ENCODE assay signal across 22 mouse cellular contexts in the genomic region with DNA sequence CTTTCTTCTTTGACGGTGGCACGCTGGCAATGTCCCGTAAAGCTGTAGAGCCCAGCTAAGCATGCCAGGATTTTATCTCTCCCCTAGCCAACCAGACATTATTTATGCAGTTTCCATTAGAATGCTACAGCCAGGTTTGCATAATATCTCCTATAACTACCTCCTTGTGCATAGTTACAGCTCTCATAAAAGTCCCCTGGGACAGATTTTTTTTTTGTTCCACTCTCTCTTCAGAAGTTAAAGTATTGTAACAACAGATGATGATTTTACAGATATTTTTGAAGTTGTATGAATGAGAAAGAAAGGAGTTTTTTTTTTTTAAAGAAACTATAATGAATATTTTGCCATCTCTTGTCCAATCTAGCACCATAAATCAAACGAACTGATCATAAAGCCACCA.
A peak's percentile ranks its signal among the peaks of the same experiment; 100 is the strongest.
DNase-seq lines count a peak whose midpoint lies in the region; ATAC-seq and TF ChIP-seq lines count a peak whose summit lies in the region.
"Had no signal": no experiment of that assay in that cellular context is flagged by ENCODE, and none has a peak within 500 bp of the region (broad histone marks: within the 10 kb centered on the region; RNA-seq: fewer than 3 reads in every experiment).

No protein-coding gene starts in this region.

- dilution Hi-C loops in CH12.LX (cut with MboI; ENCODE audit: extremely low pct_ligation_motif_present, extremely low pct_unique_long_range_greater_than_20kb, low sequenced_read_pairs), result no loop called here

- in situ Hi-C loops in CH12.LX (cut with MboI; ENCODE audit: low pct_ligation_motif_present, low pct_unique_long_range_greater_than_20kb, low sequenced_read_pairs), result no loop called here

- no peak for TF ChIP-seq POLR2A in kidney, adult 2 months (IDR thresholded peaks at IDR 0.05; ENCODE audit: low read depth, low read length)
- no peak for TF ChIP-seq POLR2A in CH12.LX (IDR thresholded peaks at IDR 0.05; ENCODE audit: low read depth, low read length)

- TF ChIP-seq CTCF in kidney, postnatal 0 days (IDR thresholded peaks at IDR 0.05; ENCODE audit: low read depth), result no peak
- TF ChIP-seq CTCF in kidney, adult 2 months (conservative IDR thresholded peaks at IDR 0.05; ENCODE audit: insufficient read depth, insufficient read length, low read depth, low read length), result no peak
- no peak for TF ChIP-seq CTCF in CH12.LX (conservative IDR thresholded peaks at IDR 0.05 in 1 of 2, IDR thresholded peaks at IDR 0.05 in 1 of 2; ENCODE audit: low read depth in 2 of 2, low read length in 2 of 2)
- no peak for TF ChIP-seq CTCF in liver, postnatal 0 days (IDR thresholded peaks at IDR 0.05; ENCODE audit: low read depth)

- no peaks in the 10 kb centered on the region for H3K79me2 ChIP-seq in CH12.LX (replicated peaks; ENCODE audit: control insufficient read depth, extremely low read depth, insufficient read depth, poor library complexity, severe bottlenecking)

- WGBS in hindbrain, embryonic 13.5 days, result 57% methylated on average over 4 of the region's 4 CpGs
- 84% methylated on average over 4 of the region's 4 CpGs for WGBS in hindbrain, embryonic 11.5 days
- WGBS in kidney, postnatal 0 days, result 36% methylated on average over 4 of the region's 4 CpGs
- 48% methylated on average over 4 of the region's 4 CpGs for WGBS in kidney, adult 2 months
- WGBS in liver, postnatal 0 days (ENCODE audit: insufficient replicate concordance), result 74% methylated on average over 4 of the region's 4 CpGs

- H3K27me3 ChIP-seq in hindbrain, embryonic 13.5 days, result no peaks in the 10 kb centered on the region
- H3K27me3 ChIP-seq in hindbrain, embryonic 11.5 days (ENCODE audit: control insufficient read depth, insufficient read depth, low read length), result no peaks in the 10 kb centered on the region
- H3K27me3 ChIP-seq in kidney, postnatal 0 days (ENCODE audit: insufficient read depth, low read length), result no peaks in the 10 kb centered on the region
- H3K27me3 ChIP-seq in kidney, adult 2 months (replicated peaks; ENCODE audit: control insufficient read depth, insufficient read depth, low read length), result no peaks in the 10 kb centered on the region
- no peaks in the 10 kb centered on the region for H3K27me3 ChIP-seq in CH12.LX (replicated peaks)
- H3K27me3 ChIP-seq in splenic B cell, adult 2 months (ENCODE audit: control insufficient read depth, insufficient read depth, low read length, poor library complexity, severe bottlenecking), result no peaks in the 10 kb centered on the region
- no peaks in the 10 kb centered on the region for H3K27me3 ChIP-seq in liver, postnatal 0 days (ENCODE audit: insufficient read depth, low read length)
- H3K27me3 ChIP-seq: embryonic facial prominence, embryonic 12.5 days; forebrain, embryonic 12.5 days; hindbrain, embryonic 12.5 days had no signal

- TF ChIP-seq EP300 in CH12.LX (IDR thresholded peaks at IDR 0.05; ENCODE audit: low read length), result no peak
- no peak for TF ChIP-seq EP300 in liver, postnatal 0 days (IDR thresholded peaks at IDR 0.05; ENCODE audit: low read depth)

- no peak for ATAC-seq in hindbrain, embryonic 13.5 days (ENCODE audit: low FRiP score)
- ATAC-seq in hindbrain, embryonic 11.5 days (ENCODE audit: low FRiP score), result no peak
- ATAC-seq in kidney, postnatal 0 days (replicated peaks; ENCODE audit: low FRiP score, low read depth), result no peak
- no peak for ATAC-seq in liver, postnatal 0 days
- ATAC-seq: CD4-positive, CD25-positive, alpha-beta regulatory T cell, adult 4 months; forebrain, embryonic 16.5 days had no signal

- TF ChIP-seq RAD21 in CH12.LX (IDR thresholded peaks at IDR 0.05; ENCODE audit: low read depth, low read length), result no peak

- H3K4me3 ChIP-seq in hindbrain, embryonic 13.5 days, result no peak overlapping the region
- H3K4me3 ChIP-seq in hindbrain, embryonic 11.5 days (ENCODE audit: low read depth, low read length), result no peak overlapping the region
- no peak overlapping the region for H3K4me3 ChIP-seq in kidney, postnatal 0 days (replicated peaks; ENCODE audit: low read depth, low read length)
- no peak overlapping the region for H3K4me3 ChIP-seq in kidney, adult 2 months (ENCODE audit: insufficient read depth, low read depth, low read length)
- H3K4me3 ChIP-seq in CH12.LX (replicated peaks in 1 of 3; ENCODE audit: low read depth in 2 of 3, low read length in 2 of 3, poor library complexity in 1 of 3), result no peak overlapping the region
- H3K4me3 ChIP-seq in liver, postnatal 0 days (ENCODE audit: low read depth, low read length), result no peak overlapping the region
- H3K4me3 ChIP-seq: embryonic facial prominence, embryonic 12.5 days; forebrain, embryonic 12.5 days; heart, embryonic 10.5 days; heart, embryonic 15.5 days; hindbrain, embryonic 12.5 days had no signal

- no peaks in the 10 kb centered on the region for H3K36me3 ChIP-seq in hindbrain, embryonic 13.5 days
- H3K36me3 ChIP-seq in hindbrain, embryonic 11.5 days (ENCODE audit: control insufficient read depth, insufficient read depth, low read length), result no peaks in the 10 kb centered on the region
- no peaks in the 10 kb centered on the region for H3K36me3 ChIP-seq in kidney, postnatal 0 days (ENCODE audit: insufficient read depth, low read length)
- no peaks in the 10 kb centered on the region for H3K36me3 ChIP-seq in kidney, adult 2 months (ENCODE audit: control insufficient read depth, insufficient read depth, low read length)
- H3K36me3 ChIP-seq in CH12.LX (replicated peaks in 1 of 2; ENCODE audit: control insufficient read depth in 1 of 2, insufficient read depth in 1 of 2, low read length in 1 of 2), result no peaks in the 10 kb centered on the region
- no peaks in the 10 kb centered on the region for H3K36me3 ChIP-seq in splenic B cell, adult 2 months (ENCODE audit: control insufficient read depth, insufficient read depth, low read length, poor library complexity, severe bottlenecking)
- H3K36me3 ChIP-seq in liver, postnatal 0 days (replicated peaks; ENCODE audit: insufficient read depth, low read length), result no peaks in the 10 kb centered on the region
- H3K36me3 ChIP-seq: embryonic facial prominence, embryonic 12.5 days; forebrain, embryonic 12.5 days; heart, embryonic 10.5 days; heart, embryonic 15.5 days; hindbrain, embryonic 12.5 days had no signal

- no peaks in the 10 kb centered on the region for H3K9me3 ChIP-seq in hindbrain, embryonic 13.5 days
- no peaks in the 10 kb centered on the region for H3K9me3 ChIP-seq in hindbrain, embryonic 11.5 days (ENCODE audit: control insufficient read depth, low read length)
- H3K9me3 ChIP-seq in kidney, postnatal 0 days (replicated peaks; ENCODE audit: low read length), result no peaks in the 10 kb centered on the region
- no peaks in the 10 kb centered on the region for H3K9me3 ChIP-seq in CH12.LX (replicated peaks; ENCODE audit: low read length)
- no peaks in the 10 kb centered on the region for H3K9me3 ChIP-seq in liver, postnatal 0 days (ENCODE audit: low read length)
- H3K9me3 ChIP-seq: embryonic facial prominence, embryonic 12.5 days; forebrain, embryonic 12.5 days; heart, embryonic 10.5 days; heart, embryonic 15.5 days; hindbrain, embryonic 12.5 days had no signal

- H3K27ac ChIP-seq in hindbrain, embryonic 13.5 days, result 0 out of 2 replicates have a peak overlapping the region, but pooled peaks have one; percentile 27
- H3K27ac ChIP-seq in hindbrain, embryonic 11.5 days (ENCODE audit: low read depth, low read length), result no peak overlapping the region
- no peak overlapping the region for H3K27ac ChIP-seq in kidney, postnatal 0 days
- no peak overlapping the region for H3K27ac ChIP-seq in kidney, adult 2 months (ENCODE audit: insufficient read depth, low read depth, low read length)
- no peak overlapping the region for H3K27ac ChIP-seq in CH12.LX (ENCODE audit: insufficient read depth, low read depth)
- H3K27ac ChIP-seq in liver, postnatal 0 days (ENCODE audit: low read depth), result no peak overlapping the region
- H3K27ac ChIP-seq: embryonic facial prominence, embryonic 12.5 days; forebrain, embryonic 12.5 days; heart, embryonic 10.5 days; heart, embryonic 15.5 days; hindbrain, embryonic 12.5 days had no signal

- H3K4me1 ChIP-seq in hindbrain, embryonic 13.5 days (replicated peaks), result peaks cover 71% of the 10 kb centered on the region
- H3K4me1 ChIP-seq in hindbrain, embryonic 11.5 days (replicated peaks; ENCODE audit: control insufficient read depth, insufficient read depth, low read length), result peaks cover 6% of the 10 kb centered on the region
- peaks cover 13% of the 10 kb centered on the region; the same call in 1 of the 2 replicates for H3K4me1 ChIP-seq in kidney, postnatal 0 days (replicated peaks; ENCODE audit: insufficient read depth, low read length)
- peaks cover 4% of the 10 kb centered on the region for H3K4me1 ChIP-seq in kidney, adult 2 months (ENCODE audit: control insufficient read depth, insufficient read depth, low read length)
- H3K4me1 ChIP-seq in CH12.LX (ENCODE audit: control insufficient read depth in 1 of 2, insufficient read depth in 2 of 2), result peaks cover 0 to 14% of the 10 kb centered on the region in 2 experiments; a peak in 2 of 4 replicates
- peaks cover 14% of the 10 kb centered on the region for H3K4me1 ChIP-seq in liver, postnatal 0 days (ENCODE audit: insufficient read depth)

- DNase-seq in hindbrain, embryonic 11.5 days (ENCODE audit: low spot score), result no peak
- no peak for DNase-seq in kidney, postnatal 0 days (ENCODE audit: low spot score)
- no peak for DNase-seq in kidney, adult 2 months
- DNase-seq in CH12.LX (ENCODE audit: extremely low read depth), result peak; percentile 45
- peak; percentile 26 for DNase-seq in splenic B cell, adult 2 months (ENCODE audit: low read depth, low spot score)
- no peak for DNase-seq in liver, postnatal 0 days
- DNase-seq: adrenal gland, postnatal 10 days; B cell, adult 2 months; cerebellum, adult 11 months; cerebellum, adult 8-10 months; cerebellum, postnatal 14 days; gastrocnemius, postnatal 10 days; heart, adult 18-20 months; heart, postnatal 14 days had no signal

- H3K4me2 ChIP-seq in hindbrain, embryonic 13.5 days, result no peak overlapping the region
- H3K4me2 ChIP-seq in hindbrain, embryonic 11.5 days (replicated peaks; ENCODE audit: low read depth, low read length), result no peak overlapping the region
- peak overlapping the region; percentile 24; the same call in 1 of the 2 replicates for H3K4me2 ChIP-seq in kidney, postnatal 0 days (ENCODE audit: low read length)
- no peak overlapping the region; the same call in 1 of the 2 replicates for H3K4me2 ChIP-seq in CH12.LX (ENCODE audit: insufficient read depth, low read depth, poor library complexity, severe bottlenecking)
- no peak overlapping the region for H3K4me2 ChIP-seq in liver, postnatal 0 days (ENCODE audit: low read depth, low read length)
- H3K4me2 ChIP-seq: embryonic facial prominence, embryonic 12.5 days; forebrain, embryonic 12.5 days; heart, embryonic 15.5 days; hindbrain, embryonic 12.5 days had no signal

- no peak overlapping the region for H3K9ac ChIP-seq in hindbrain, embryonic 13.5 days
- no peak overlapping the region for H3K9ac ChIP-seq in hindbrain, embryonic 11.5 days (ENCODE audit: low read depth, low read length)
- no peak overlapping the region for H3K9ac ChIP-seq in kidney, postnatal 0 days (ENCODE audit: low read depth, low read length)
- H3K9ac ChIP-seq in CH12.LX (ENCODE audit: insufficient read depth, low read depth), result no peak overlapping the region
- no peak overlapping the region for H3K9ac ChIP-seq in liver, postnatal 0 days (replicated peaks)
- H3K9ac ChIP-seq: embryonic facial prominence, embryonic 12.5 days; forebrain, embryonic 12.5 days; heart, embryonic 15.5 days; hindbrain, embryonic 12.5 days had no signal

TF ChIP-seq in CH12.LX, 34 proteins besides CTCF, POLR2A, EP300 and RAD21 (continues in another document):
- no peak for TF ChIP-seq POLR2AphosphoS2 (IDR thresholded peaks at IDR 0.05; ENCODE audit: low read depth, low read length)

Comparison
In these comparisons a context has a peak if more than half of its experiments do, and no peak if none do; other contexts are left out.
1. DNase-seq: peak in CH12.LX (single experiment) and splenic B cell, adult 2 months (single experiment); none in hindbrain, embryonic 11.5 days (single experiment), kidney, postnatal 0 days (single experiment), kidney, adult 2 months (single experiment) and liver, postnatal 0 days (single experiment).